Mouse (Mus musculus) left cerebral cortex, postnatal 4 days (tissue): ENCODE data around the gene Tmem213. TPM values are rescaled to one million over a fixed set of nuclear protein-coding genes. Genes with fewer than 3 reads are reported as not detected.

Source experiments
- DNase-seq: peaks from one replicate; pipeline ENCODE4 v3.0.0-alpha.2; 2022
- intact Hi-C: fragments of 180-260 bp; cut with DNase I; formaldehyde crosslinking; loops from one replicate; pipeline ENCODE4 v1.15.1; 2025
- total RNA-seq, 2 experiments: library from RNA; stranded (reverse); gene quantifications; 2 replicates each; pipeline ENCODE4 v1.2.3; 2021

The Tmem213 gene
- not detected for total RNA-seq

DNA sequence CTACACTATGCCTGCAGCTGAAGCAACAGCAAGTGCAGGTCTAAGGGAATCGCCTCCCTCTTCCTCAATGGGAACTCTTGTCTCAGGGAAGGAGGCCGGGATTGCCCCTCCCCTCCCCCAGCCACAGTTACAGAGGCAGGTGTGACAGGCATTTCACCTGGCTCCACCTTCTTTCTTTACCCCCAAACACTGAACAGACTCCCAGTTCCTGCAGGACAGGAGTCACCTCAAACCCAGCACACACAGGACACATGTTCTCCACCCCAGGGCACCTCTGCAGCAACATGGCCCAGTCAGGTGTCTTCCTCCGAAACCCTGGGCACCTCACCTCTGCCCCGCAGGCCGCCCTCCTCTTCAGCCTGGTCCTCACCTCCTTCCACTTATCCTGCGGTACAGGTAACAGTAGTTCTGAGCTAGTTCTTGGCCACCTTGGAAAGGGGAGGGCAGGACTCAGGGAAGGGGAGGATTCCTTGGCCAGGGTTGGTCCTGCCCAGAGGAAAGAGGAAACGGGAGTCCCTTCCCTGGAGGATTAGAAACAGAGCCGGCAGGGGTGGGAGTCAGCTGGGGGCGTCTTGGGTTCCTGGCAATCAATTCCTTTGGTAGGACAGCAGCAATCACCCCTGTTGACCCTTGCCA is at the start of gene Tmem213:
Tmem213 (plus strand) TSS at position 96 of the 636 bp plus-strand sequence.
- intact Hi-C loops, result no loop called here
- no peak for DNase-seq

DNA sequence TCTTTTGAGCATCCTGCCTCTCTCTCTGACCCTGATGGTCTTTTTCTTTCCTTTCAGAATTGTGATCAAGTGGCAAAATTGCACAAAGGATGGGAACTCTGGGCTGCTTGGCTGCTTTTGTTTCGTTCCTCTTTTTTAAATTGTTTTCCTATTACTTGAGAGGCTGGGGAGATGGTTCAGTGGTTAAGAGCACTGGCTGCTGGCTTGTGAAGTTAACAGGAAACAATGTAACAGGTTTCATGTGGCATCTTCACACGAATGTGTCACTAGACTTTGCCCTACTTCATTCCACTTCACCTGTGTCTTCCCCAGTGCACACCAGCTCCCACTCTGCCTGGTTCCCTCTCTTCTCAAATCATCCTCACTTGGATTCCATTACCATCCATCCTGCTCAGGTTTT is 44.4 kb upstream of the Tmem213 start:
- intact Hi-C loops, result loop anchor here (5.0 to 10.0 kb wide), 3 partner anchors 470 to 712 kb away; no protein-coding TSS in a partner anchor
- no peak for DNase-seq

DNA sequence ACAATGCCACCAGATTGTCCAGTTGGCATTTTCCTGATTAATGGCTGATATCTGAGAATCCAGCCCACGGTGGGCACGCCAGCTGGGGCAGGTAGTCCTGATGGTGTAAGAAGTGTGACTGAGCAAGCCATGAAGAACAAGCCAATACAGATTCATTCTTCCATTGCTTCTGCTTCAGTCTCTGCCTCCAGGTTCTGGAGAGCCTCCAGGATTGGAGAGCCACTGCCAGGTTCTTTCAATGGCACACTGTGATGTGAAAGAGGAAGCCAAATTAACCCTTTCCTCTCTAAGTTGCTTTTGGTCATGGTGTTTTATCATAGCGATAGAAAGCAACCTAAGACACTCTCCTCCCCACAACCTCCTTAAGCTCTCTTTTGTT is 43.9 kb upstream of the Tmem213 start:
- intact Hi-C loops, result loop anchor here (5.0 to 10.0 kb wide), 3 partner anchors 470 to 713 kb away; no protein-coding TSS in a partner anchor
- peak; percentile 88 for DNase-seq

GRCm38 (mm10) chr6:38065501-38066122 is 43.4 kb upstream of the Tmem213 start:
- peak; percentile 17 for DNase-seq
- intact Hi-C loops, result loop anchor here (5.0 to 10.0 kb wide), 3 partner anchors 471 to 713 kb away; no protein-coding TSS in a partner anchor

DNA sequence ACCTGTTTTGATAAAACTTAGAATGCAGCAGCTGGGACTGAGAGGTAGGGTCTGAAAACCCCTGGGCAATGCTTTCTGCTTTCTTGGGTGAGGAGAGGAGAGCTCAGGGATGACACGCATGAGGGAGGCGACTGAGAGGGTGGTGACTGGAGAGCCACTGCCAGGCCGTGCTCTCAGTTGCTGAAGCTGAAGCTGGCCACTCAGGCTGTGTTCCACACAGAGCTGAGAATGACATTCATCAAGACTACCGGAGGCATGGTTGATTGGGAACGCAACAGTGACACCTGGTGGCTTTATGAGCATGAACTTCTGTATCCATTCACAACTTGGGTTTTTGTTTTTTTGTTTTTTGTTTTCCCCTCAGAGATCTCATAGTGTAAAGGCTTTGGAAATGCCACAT is 42.8 kb upstream of the Tmem213 start:
- intact Hi-C loops, result loop anchor here (5.0 to 10.0 kb wide), 3 partner anchors 471 to 714 kb away; no protein-coding TSS in a partner anchor
- DNase-seq, result peak; percentile 66

- intact Hi-C loops, result no loop called here
- DNase-seq, result no peak
Measured at GRCm38 (mm10) chr6:38071256-38071655, 37.8 kb upstream of the Tmem213 start.

- DNase-seq, result no peak
- intact Hi-C loops, result no loop called here
Measured at GRCm38 (mm10) chr6:38072137-38072796, 36.8 kb upstream of the Tmem213 start.

GRCm38 (mm10) chr6:38073592-38073991 is 35.5 kb upstream of the Tmem213 start:
- no peak for DNase-seq
- intact Hi-C loops, result no loop called here

GRCm38 (mm10) chr6:38080364-38080763 is 28.7 kb upstream of the Tmem213 start:
- intact Hi-C loops, result no loop called here
- no peak for DNase-seq

DNA sequence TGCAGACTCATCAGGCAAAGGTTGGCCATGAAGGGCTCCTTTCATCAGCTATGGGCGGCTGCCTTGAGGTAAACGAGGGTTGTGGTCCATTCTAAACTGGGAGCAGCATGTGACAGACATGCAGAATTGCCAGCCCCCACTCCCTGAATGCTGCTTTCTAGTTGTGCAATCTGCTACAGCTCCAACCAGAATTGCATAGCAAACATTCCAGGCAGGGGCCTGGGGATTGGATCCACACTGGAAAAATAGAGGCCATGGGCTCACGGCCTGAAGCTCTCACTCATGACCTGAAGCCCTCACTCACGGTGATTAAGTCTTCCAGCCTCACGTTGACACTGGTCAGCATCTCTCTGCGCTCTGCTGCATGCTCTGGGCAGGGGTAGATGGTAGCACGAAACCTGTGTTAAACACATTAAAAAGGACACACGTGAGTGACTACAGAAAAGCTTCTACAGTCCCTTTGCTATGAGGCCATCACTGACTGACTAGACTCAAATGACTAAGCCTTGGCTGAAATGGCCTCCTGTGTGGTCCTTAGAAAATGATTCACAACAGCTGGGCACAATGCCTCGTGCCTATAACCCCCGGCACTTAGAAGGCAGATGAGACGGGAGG is 27.2 kb upstream of the Tmem213 start:
- intact Hi-C loops, result no loop called here
- no peak for DNase-seq

- no peak for DNase-seq
- intact Hi-C loops, result no loop called here
Measured at GRCm38 (mm10) chr6:38083204-38083603, 25.9 kb upstream of the Tmem213 start.

DNA sequence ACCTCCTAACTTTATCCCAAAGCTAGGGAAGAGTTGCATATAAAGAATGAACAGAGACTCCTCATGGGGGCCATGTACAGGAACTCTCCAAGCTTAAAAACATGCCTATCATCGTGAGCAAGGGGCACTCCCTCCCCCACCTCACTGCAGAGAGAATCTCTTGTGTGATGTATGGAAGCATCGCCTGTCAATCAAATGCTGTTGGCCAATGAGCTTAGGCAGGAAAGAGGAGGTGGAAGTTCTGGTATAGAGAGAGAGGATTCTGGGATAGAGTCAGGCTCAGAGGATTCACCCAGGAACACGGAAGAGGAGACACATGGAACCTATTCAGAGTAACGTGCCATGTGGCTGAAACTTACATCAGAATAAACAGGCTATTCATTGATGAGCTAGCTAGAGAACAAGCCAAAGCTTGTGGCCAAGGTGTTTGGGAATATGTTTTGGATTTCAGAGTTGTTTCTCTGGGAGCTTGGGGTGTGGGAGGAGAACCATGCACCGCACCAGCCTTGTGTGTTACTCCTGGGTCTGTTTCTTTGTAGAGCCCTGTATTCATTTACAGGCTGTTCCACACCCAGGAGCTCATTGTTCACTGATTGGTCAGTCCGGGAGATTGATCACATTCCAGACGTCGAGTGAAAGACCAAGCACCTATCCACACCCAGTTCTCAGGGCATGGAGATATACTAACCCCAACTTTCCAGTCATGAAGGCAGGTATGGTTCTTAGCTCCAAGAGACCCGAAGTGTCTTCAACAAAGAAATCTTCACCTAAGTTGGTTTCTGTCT is 21.6 kb upstream of the Tmem213 start:
- DNase-seq, result no peak
- intact Hi-C loops, result no loop called here

DNA sequence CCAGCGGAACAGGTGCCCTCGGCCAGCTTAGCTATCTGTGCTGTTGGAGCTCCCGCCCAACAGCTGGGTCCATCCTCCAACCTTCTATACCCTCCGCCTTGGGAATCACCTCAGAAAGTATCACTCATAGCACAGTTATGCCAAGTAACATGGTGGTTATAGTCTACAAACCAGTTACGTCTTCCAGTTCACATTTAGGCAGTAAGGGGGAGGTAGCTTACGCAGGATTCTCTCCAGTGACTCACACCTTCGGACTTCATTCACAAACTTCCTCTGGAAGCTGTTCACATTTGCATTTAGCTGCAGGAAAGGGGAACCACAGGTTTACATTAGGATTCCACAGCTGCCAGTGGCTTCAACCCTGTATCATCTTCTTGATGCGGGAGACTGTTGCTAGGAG is 16.5 kb upstream of the Tmem213 start:
- intact Hi-C loops, result no loop called here
- no peak for DNase-seq

DNA sequence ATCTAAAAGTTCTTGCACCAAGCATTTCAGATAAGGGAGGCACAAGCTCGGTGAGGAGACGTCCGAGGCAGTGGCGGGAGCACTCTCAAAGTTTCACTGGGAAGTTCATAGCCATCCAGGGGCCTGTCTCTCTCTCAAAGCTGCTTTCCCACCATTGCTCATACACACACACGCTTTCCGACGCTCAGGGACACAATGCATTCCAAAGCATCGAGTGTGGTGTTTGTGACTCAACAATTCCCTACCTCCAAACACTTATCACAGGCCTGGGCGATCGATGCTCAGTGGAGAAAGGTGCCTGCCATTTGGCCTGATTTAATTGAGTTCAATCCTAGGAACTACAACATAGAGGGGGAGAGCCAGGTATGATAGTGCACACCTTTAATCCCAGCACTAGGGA is 14.4 kb upstream of the Tmem213 start:
- intact Hi-C loops, result no loop called here

GRCm38 (mm10) chr6:38096961-38097370 is 12.1 kb upstream of the Tmem213 start:
- intact Hi-C loops, result no loop called here
- no peak for DNase-seq

More for the DNA sequence above, 14.4 kb upstream of the Tmem213 start:
- no peak for DNase-seq

GRCm38 (mm10) chr6:38102216-38102795 is 6.7 kb upstream of the Tmem213 start:
- DNase-seq, result no peak
- intact Hi-C loops, result no loop called here

GRCm38 (mm10) chr6:38103775-38104174 is 5.3 kb upstream of the Tmem213 start:
- DNase-seq, result no peak
- intact Hi-C loops, result no loop called here

DNA sequence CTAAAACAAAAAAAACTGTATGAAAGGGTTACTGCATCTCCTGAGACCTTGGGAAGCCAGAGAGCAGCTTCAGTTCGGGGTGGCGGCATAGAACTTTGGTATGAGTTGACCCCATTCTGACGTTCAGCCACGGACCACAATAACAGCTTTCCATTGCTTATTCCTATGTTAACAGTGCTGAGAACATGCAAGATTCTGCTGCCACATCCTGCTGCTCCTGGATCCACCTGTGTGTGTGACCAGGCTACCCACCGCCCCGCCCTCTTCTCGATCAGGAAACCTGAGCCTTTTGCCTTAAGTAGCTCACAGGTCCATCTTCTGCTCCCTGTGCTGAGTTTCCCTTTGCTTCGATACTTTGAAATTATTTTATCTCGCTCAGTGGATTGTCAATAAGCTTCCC is 3.1 kb upstream of the Tmem213 start:
- DNase-seq, result no peak
- intact Hi-C loops, result no loop called here

DNA sequence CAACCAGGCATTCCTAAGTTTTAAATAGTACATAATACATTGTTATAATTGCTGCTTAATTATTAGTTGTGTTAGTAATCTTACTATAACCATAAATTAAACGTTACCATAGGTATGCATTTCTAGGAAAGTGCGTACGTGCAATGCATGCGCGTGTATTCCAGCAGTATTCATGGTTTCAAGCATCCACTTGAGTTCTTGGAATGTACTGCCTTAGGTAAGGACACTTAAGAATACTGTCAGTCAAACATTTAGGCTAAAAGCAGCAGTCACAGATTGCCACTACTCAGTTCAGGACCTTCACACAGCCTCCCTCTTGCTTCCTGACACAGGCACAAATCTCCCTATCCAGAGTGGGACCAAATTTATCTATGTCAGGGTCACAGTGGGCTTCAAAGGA is 606 bp upstream of the Tmem213 start:
- no peak for DNase-seq
- intact Hi-C loops, result no loop called here

DNA sequence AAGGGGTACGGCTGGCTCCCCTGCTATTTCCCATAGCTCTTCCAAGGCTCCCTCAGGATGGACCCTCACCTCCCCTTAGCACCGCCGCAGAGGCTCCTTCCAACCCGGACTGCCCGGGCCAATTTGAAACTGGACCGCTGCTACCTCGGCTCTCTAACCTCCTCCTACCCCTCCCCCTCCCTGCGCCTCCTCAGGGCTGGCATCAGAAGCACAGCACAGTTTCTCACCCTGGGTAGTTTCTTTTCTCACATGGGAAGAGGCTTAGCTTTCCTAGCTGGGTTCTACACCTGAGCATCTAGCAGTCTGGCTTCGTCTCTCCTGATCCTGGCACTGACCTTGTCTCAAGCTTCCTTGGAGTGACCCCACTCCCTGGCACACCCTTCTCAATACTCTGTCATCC is 816 bp downstream of the Tmem213 start:
- DNase-seq, result no peak
- intact Hi-C loops, result no loop called here
